ENCODE assay signal across 22 mouse cellular contexts in genomic region chr7:109965658-109966057, GRCm38 (mm10). TPM values are rescaled to one million over a fixed set of nuclear protein-coding genes. Genes with fewer than 3 reads are reported as not detected.
DNase-seq lines count a peak whose midpoint lies in the region; ATAC-seq and TF ChIP-seq lines count a peak whose summit lies in the region.
"Had no signal": no experiment of that assay in that cellular context is flagged by ENCODE, and none has a peak within 500 bp of the region (broad histone marks: within the 10 kb centered on the region; RNA-seq: fewer than 3 reads in every experiment).

No protein-coding gene starts in this region.

- no peaks in the 10 kb centered on the region for H3K79me2 ChIP-seq in MEL (ENCODE audit: control insufficient read depth, insufficient read depth, low read length, poor library complexity)

- no peaks in the 10 kb centered on the region for H3K4me1 ChIP-seq in intestine, postnatal 0 days (replicated peaks; ENCODE audit: control insufficient read depth, insufficient read depth, low read length)
- H3K4me1 ChIP-seq in intestine, embryonic 15.5 days (replicated peaks), result peaks cover 4% of the 10 kb centered on the region; the same call in 1 of the 2 replicates
- H3K4me1 ChIP-seq in lung, postnatal 0 days (ENCODE audit: insufficient read depth, low read depth, low read length), result no peaks in the 10 kb centered on the region; the same call in 1 of the 2 replicates
- peaks cover 6 to 10% of the 10 kb centered on the region in 2 experiments for H3K4me1 ChIP-seq in MEL (ENCODE audit: control insufficient read depth in 1 of 2, insufficient read depth in 2 of 2, low read length in 2 of 2)
- H3K4me1 ChIP-seq in kidney, embryonic 16.5 days (ENCODE audit: insufficient read depth, low read length), result peaks cover 7% of the 10 kb centered on the region; the same call in 1 of the 2 replicates

- ATAC-seq in intestine, postnatal 0 days, result no peak
- no peak for ATAC-seq in intestine, embryonic 15.5 days
- ATAC-seq in lung, postnatal 0 days, result no peak
- 0 out of 2 replicates have a peak, but pooled peaks have one; percentile 26 for ATAC-seq in megakaryocyte progenitor cell, adult 5-6 weeks (replicated peaks; ENCODE audit: poor library complexity)
- no peak for ATAC-seq in kidney, embryonic 16.5 days (ENCODE audit: low FRiP score, low TSS enrichment)
- ATAC-seq: activated CD4-positive, CD25-positive, alpha-beta regulatory T cell, adult 4 months; forebrain, embryonic 16.5 days; hindbrain, embryonic 16.5 days had no signal

- TF ChIP-seq POLR2A in MEL (IDR thresholded peaks at IDR 0.05; ENCODE audit: control insufficient read depth in 1 of 2, insufficient read depth in 1 of 2, low read depth in 1 of 2, low read length in 2 of 2, poor library complexity in 1 of 2), result no peak

- no peak overlapping the region for H3K4me3 ChIP-seq in intestine, postnatal 0 days (ENCODE audit: low read depth, low read length)
- no peak overlapping the region for H3K4me3 ChIP-seq in intestine, embryonic 15.5 days (replicated peaks)
- H3K4me3 ChIP-seq in lung, postnatal 0 days (ENCODE audit: low read depth, low read length), result no peak overlapping the region
- no peak overlapping the region for H3K4me3 ChIP-seq in MEL (ENCODE audit: control insufficient read depth in 1 of 2, insufficient read depth in 1 of 2, low read depth in 2 of 2, low read length in 2 of 2)
- no peak overlapping the region for H3K4me3 ChIP-seq in kidney, embryonic 16.5 days (ENCODE audit: low read length)
- H3K4me3 ChIP-seq: heart, embryonic 13.5 days; lung, embryonic 15.5 days had no signal

- H3K4me2 ChIP-seq in intestine, postnatal 0 days (replicated peaks; ENCODE audit: low read depth), result no peak overlapping the region
- H3K4me2 ChIP-seq in intestine, embryonic 15.5 days (replicated peaks), result no peak overlapping the region
- no peak overlapping the region for H3K4me2 ChIP-seq in lung, postnatal 0 days (replicated peaks; ENCODE audit: low read depth, low read length)
- H3K4me2 ChIP-seq in kidney, embryonic 16.5 days (replicated peaks; ENCODE audit: low read depth, low read length), result no peak overlapping the region
- H3K4me2 ChIP-seq: heart, embryonic 13.5 days; lung, embryonic 15.5 days; midbrain, embryonic 11.5 days had no signal

- no peak overlapping the region for H3K9ac ChIP-seq in intestine, postnatal 0 days (ENCODE audit: low read depth, low read length)
- no peak overlapping the region for H3K9ac ChIP-seq in intestine, embryonic 15.5 days
- no peak overlapping the region for H3K9ac ChIP-seq in lung, postnatal 0 days (replicated peaks; ENCODE audit: low read depth)
- no peak overlapping the region for H3K9ac ChIP-seq in MEL (ENCODE audit: control insufficient read depth, low read depth, low read length, poor library complexity, severe bottlenecking)
- no peak overlapping the region for H3K9ac ChIP-seq in kidney, embryonic 16.5 days (replicated peaks; ENCODE audit: low read length)
- H3K9ac ChIP-seq: lung, embryonic 15.5 days had no signal

- H3K27me3 ChIP-seq in intestine, postnatal 0 days (replicated peaks; ENCODE audit: control insufficient read depth, insufficient read depth, low read length), result no peaks in the 10 kb centered on the region
- no peaks in the 10 kb centered on the region for H3K27me3 ChIP-seq in intestine, embryonic 15.5 days (replicated peaks)
- no peaks in the 10 kb centered on the region for H3K27me3 ChIP-seq in lung, postnatal 0 days (replicated peaks; ENCODE audit: insufficient read depth, low read length)
- H3K27me3 ChIP-seq in MEL (ENCODE audit: control insufficient read depth in 1 of 2, insufficient read depth in 2 of 2, low read length in 2 of 2), result no peaks in the 10 kb centered on the region
- no peaks in the 10 kb centered on the region for H3K27me3 ChIP-seq in kidney, embryonic 16.5 days (ENCODE audit: insufficient read depth, low read length)
- H3K27me3 ChIP-seq: heart, embryonic 13.5 days; lung, embryonic 15.5 days had no signal

- no peak for TF ChIP-seq EP300 in lung, postnatal 0 days (IDR thresholded peaks at IDR 0.05)
- TF ChIP-seq EP300 in MEL (IDR thresholded peaks at IDR 0.05; ENCODE audit: low read depth in 1 of 2, low read length in 2 of 2), result no peak

- H3K27ac ChIP-seq in intestine, postnatal 0 days (ENCODE audit: low read depth, low read length), result no peak overlapping the region
- H3K27ac ChIP-seq in intestine, embryonic 15.5 days, result no peak overlapping the region
- H3K27ac ChIP-seq in lung, postnatal 0 days (ENCODE audit: low read length), result no peak overlapping the region
- no peak overlapping the region for H3K27ac ChIP-seq in MEL (ENCODE audit: control insufficient read depth, low read depth, low read length)
- H3K27ac ChIP-seq in kidney, embryonic 16.5 days (ENCODE audit: low read length), result no peak overlapping the region
- H3K27ac ChIP-seq: heart, embryonic 13.5 days; lung, embryonic 15.5 days; macrophage had no signal

- no peaks in the 10 kb centered on the region for H3K36me3 ChIP-seq in intestine, postnatal 0 days (ENCODE audit: control insufficient read depth, insufficient read depth)
- H3K36me3 ChIP-seq in intestine, embryonic 15.5 days, result no peaks in the 10 kb centered on the region
- H3K36me3 ChIP-seq in lung, postnatal 0 days (ENCODE audit: insufficient read depth, low read length), result no peaks in the 10 kb centered on the region
- peaks cover 0 to 9% of the 10 kb centered on the region in 2 experiments; a peak in 1 of 4 replicates for H3K36me3 ChIP-seq in MEL (ENCODE audit: control insufficient read depth in 1 of 2, insufficient read depth in 2 of 2, low read length in 2 of 2)
- no peaks in the 10 kb centered on the region for H3K36me3 ChIP-seq in kidney, embryonic 16.5 days (ENCODE audit: insufficient read depth, low read length)
- H3K36me3 ChIP-seq: heart, embryonic 13.5 days; lung, embryonic 15.5 days had no signal

- no peaks in the 10 kb centered on the region for H3K9me3 ChIP-seq in intestine, postnatal 0 days (ENCODE audit: control insufficient read depth)
- no peaks in the 10 kb centered on the region for H3K9me3 ChIP-seq in intestine, embryonic 15.5 days
- H3K9me3 ChIP-seq in lung, postnatal 0 days (ENCODE audit: low read length), result no peaks in the 10 kb centered on the region
- no peaks in the 10 kb centered on the region for H3K9me3 ChIP-seq in MEL (replicated peaks; ENCODE audit: insufficient read depth, low read length)
- H3K9me3 ChIP-seq in kidney, embryonic 16.5 days (ENCODE audit: low read length), result no peaks in the 10 kb centered on the region
- H3K9me3 ChIP-seq: heart, embryonic 13.5 days; lung, embryonic 15.5 days had no signal

- TF ChIP-seq CTCF in intestine, postnatal 0 days (IDR thresholded peaks at IDR 0.05; ENCODE audit: low read depth), result peak; percentile 32
- TF ChIP-seq CTCF in lung, postnatal 0 days (IDR thresholded peaks at IDR 0.05), result peak; percentile 32
- TF ChIP-seq CTCF in MEL (IDR thresholded peaks at IDR 0.05 in 2 of 3, conservative IDR thresholded peaks at IDR 0.05 in 1 of 3; ENCODE audit: control insufficient read depth in 1 of 3, insufficient read depth in 1 of 3, low read depth in 2 of 3, low read length in 3 of 3, poor library complexity in 1 of 3, severe bottlenecking in 1 of 3), result peak; percentile 31 to 43 (median 41); a peak in 5 of 6 replicates

- DNase-seq in lung, postnatal 0 days (ENCODE audit: low spot score), result no peak
- DNase-seq in lung, adult 18-20 months, result no peak
- DNase-seq in MEL (ENCODE audit: low read depth, low spot score), result peak; percentile 36
- DNase-seq in Muller cell, postnatal 12 days (ENCODE audit: inconsistent ontology term), result no peak
- DNase-seq: adrenal gland, postnatal 10 days; cerebellum, adult 11 months; cerebellum, postnatal 14 days; heart, postnatal 4 days; kidney, adult 18-20 months; left cerebral cortex, postnatal 4 days; thymus, postnatal 25 days had no signal

- TF ChIP-seq RAD21 in MEL (IDR thresholded peaks at IDR 0.05; ENCODE audit: low read depth, low read length), result no peak; the same call in 1 of the 2 replicates

TF ChIP-seq in MEL, 35 proteins besides CTCF, POLR2A, EP300 and RAD21 (continues in another document):
- TF ChIP-seq GABPA (IDR thresholded peaks at IDR 0.05; ENCODE audit: low read depth, low read length), result no peak

RNA-seq across cellular contexts. Expression of gene Dennd5a, which starts 5.4 kb away (rescaled TPM):
- polyA plus RNA-seq in intestine, postnatal 0 days (2015; fragmentation: Nextera tagmentation; extraction: Ambion mirVana), result 15.3 and 16.6 TPM in 2 replicates
- 24.9 and 25.7 TPM in 2 replicates for polyA plus RNA-seq in intestine, embryonic 15.5 days (2015; fragmentation: Nextera tagmentation; extraction: Ambion mirVana)
- polyA plus RNA-seq in lung, postnatal 0 days (2015; fragmentation: Nextera tagmentation; extraction: Ambion mirVana), result 36.4 and 40.1 TPM in 2 replicates
- 33.1 and 40.5 TPM in 2 replicates for total RNA-seq in MEL (2012; rRNA removed)
- 10 to 100 TPM; 64.4 to 78.8 TPM for polyA plus RNA-seq in MEL (2012; ENCODE audit: insufficient read depth in 1 of 2, insufficient read length in 2 of 2, low read depth in 1 of 2, low replicate concordance in 2 of 2, missing spikeins in 1 of 2)
- total RNA-seq in megakaryocyte progenitor cell, adult 5-6 weeks (2015), result 96.7 and 103 TPM in 2 replicates
- 54.9 and 57.8 TPM in 2 replicates for total RNA-seq in megakaryocyte progenitor cell, adult 5-6 weeks (2017)
- polyA plus RNA-seq in kidney, embryonic 16.5 days (2015; fragmentation: Nextera tagmentation; extraction: Ambion mirVana), result 30.9 and 31.3 TPM in 2 replicates

RNA-seq across cellular contexts. Expression of gene Tmem41b, which starts 21.1 kb away (rescaled TPM):
- polyA plus RNA-seq in intestine, postnatal 0 days (2015; fragmentation: Nextera tagmentation; extraction: Ambion mirVana), result 138 and 151 TPM in 2 replicates
- polyA plus RNA-seq in intestine, embryonic 15.5 days (2015; fragmentation: Nextera tagmentation; extraction: Ambion mirVana), result 74.6 and 81.9 TPM in 2 replicates
- 71.9 and 75.3 TPM in 2 replicates for polyA plus RNA-seq in lung, postnatal 0 days (2015; fragmentation: Nextera tagmentation; extraction: Ambion mirVana)
- total RNA-seq in MEL (2012; rRNA removed), result 80.6 and 86.9 TPM in 2 replicates
- polyA plus RNA-seq in MEL (2012; ENCODE audit: insufficient read depth in 1 of 2, insufficient read length in 2 of 2, low read depth in 1 of 2, low replicate concordance in 2 of 2, missing spikeins in 1 of 2), result 10 to 100 TPM in 1 of 2 experiments, not detected in 1; 45.9 TPM
- 31.5 and 32.8 TPM in 2 replicates for total RNA-seq in megakaryocyte progenitor cell, adult 5-6 weeks (2015)
- 33.3 and 34.5 TPM in 2 replicates for total RNA-seq in megakaryocyte progenitor cell, adult 5-6 weeks (2017)
- polyA plus RNA-seq in kidney, embryonic 16.5 days (2015; fragmentation: Nextera tagmentation; extraction: Ambion mirVana), result 65.8 and 68.6 TPM in 2 replicates

RNA-seq across cellular contexts. Expression of gene Ipo7, which starts 52.4 kb away (rescaled TPM):
- polyA plus RNA-seq in intestine, postnatal 0 days (2015; fragmentation: Nextera tagmentation; extraction: Ambion mirVana), result 12.0 and 12.4 TPM in 2 replicates
- 43.7 and 44.4 TPM in 2 replicates for polyA plus RNA-seq in intestine, embryonic 15.5 days (2015; fragmentation: Nextera tagmentation; extraction: Ambion mirVana)
- polyA plus RNA-seq in lung, postnatal 0 days (2015; fragmentation: Nextera tagmentation; extraction: Ambion mirVana), result 12.7 and 15.3 TPM in 2 replicates
- 139 and 145 TPM in 2 replicates for total RNA-seq in MEL (2012; rRNA removed)
- polyA plus RNA-seq in MEL (2012; ENCODE audit: insufficient read depth in 1 of 2, insufficient read length in 2 of 2, low read depth in 1 of 2, low replicate concordance in 2 of 2, missing spikeins in 1 of 2), result 100 to 1,000 TPM; 111 to 172 TPM
- total RNA-seq in megakaryocyte progenitor cell, adult 5-6 weeks (2015), result 121 and 127 TPM in 2 replicates
- total RNA-seq in megakaryocyte progenitor cell, adult 5-6 weeks (2017), result 205 and 250 TPM in 2 replicates
- polyA plus RNA-seq in kidney, embryonic 16.5 days (2015; fragmentation: Nextera tagmentation; extraction: Ambion mirVana), result 58.0 and 59.5 TPM in 2 replicates
